Mouse (Mus musculus) embryonic fibroblast, embryonic 13.5 days (primary cell): ENCODE results near the gene Nckap5. TPM values are rescaled to one million over a fixed set of nuclear protein-coding genes. Genes with fewer than 3 reads are reported as not detected.
"Not testable (repeated sequence)": the region's sequence is repeated elsewhere in the genome, so short reads cannot be mapped to it uniquely, and the experiment has no call there.

Experiments
- H3K27ac ChIP-seq: 2 replicates; pipeline ENCODE4 v1.5.1; 2012; ENCODE audit warnings: low read length, control low read depth, inconsistent platforms; ENCODE audit not compliant: insufficient read depth
- H3K4me1 ChIP-seq: 2 replicates; pipeline ENCODE4 v1.6.1; 2011; ENCODE audit warnings: low read length; ENCODE audit not compliant: control insufficient read depth, insufficient read depth
- H3K4me3 ChIP-seq: 2 replicates; pipeline ENCODE4 v1.5.1; 2011; ENCODE audit warnings: mild to moderate bottlenecking, control low read depth, low read length; ENCODE audit not compliant: insufficient read depth
- CTCF ChIP-seq: IDR thresholded peaks from 2 replicates; pipeline ENCODE4 v1.5.1; 2011; ENCODE audit warnings: mild to moderate bottlenecking, control low read depth, low read length, moderate library complexity, borderline replicate concordance; ENCODE audit not compliant: insufficient read depth
- POLR2A ChIP-seq: IDR thresholded peaks from 2 replicates; pipeline ENCODE4 v1.6.1; 2011; ENCODE audit warnings: low read depth, mild to moderate bottlenecking, control low read depth, low read length, moderate library complexity
- polyA plus RNA-seq: library from polyadenylated mRNA; stranded (reverse); fragments of >200 nt; gene quantifications from 2 replicates; pipeline ENCODE4 v1.2.4, GENCODE M21; 2011; ENCODE audit warnings: low read depth; ENCODE audit not compliant: missing spikeins, insufficient read length

The Nckap5 gene
- polyA plus RNA-seq, 1 experiment: 1.7 TPM

DNA sequence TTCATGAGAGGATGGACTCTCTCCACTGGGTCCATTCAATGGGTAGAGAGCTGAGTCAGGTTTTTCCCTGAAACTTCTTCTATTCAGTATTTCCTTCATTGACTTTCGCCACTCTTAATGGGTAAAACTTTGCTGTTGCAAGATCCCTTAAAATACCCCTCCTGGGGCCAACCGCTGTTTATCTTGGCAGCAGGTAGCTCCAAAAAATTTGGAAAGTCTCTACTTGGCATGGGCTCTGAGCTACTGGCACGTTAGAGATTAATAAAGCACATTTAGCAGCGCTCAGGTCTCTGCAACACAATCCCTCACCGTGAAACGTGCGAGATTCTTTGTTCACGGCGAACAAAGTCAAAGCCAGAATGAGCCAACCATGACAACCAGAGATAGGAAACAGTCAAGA, 1.6 kb downstream of the Nckap5 start:
- TF ChIP-seq POLR2A: no peak
- no peak for TF ChIP-seq CTCF
- Histone ChIP-seq H3K4me3 (no peak overlapping the region), H3K27ac (no peak overlapping the region), H3K4me1 (no peaks in the 10 kb centered on the region)

DNA sequence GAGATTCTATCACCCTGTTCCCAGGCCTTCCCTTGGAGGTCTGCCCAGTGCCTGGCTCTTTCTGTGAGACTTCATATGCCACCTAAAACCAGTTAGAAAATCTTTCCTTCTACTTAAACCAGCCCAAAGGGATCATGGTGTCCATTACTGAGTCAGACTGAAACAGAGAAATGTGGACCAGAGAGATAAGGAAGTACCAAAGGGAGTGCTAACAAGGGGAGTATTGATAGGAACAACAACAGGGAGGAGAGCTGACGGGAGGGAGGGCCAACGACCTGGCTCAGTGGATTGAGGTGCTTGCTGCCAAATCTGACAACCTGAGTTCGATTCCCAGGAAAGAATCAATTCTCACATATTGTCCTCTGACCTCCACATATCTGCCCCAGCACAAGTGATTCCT, 5.8 kb downstream of the Nckap5 start:
- Histone ChIP-seq H3K27ac (no peak overlapping the region), H3K4me1 (no peaks in the 10 kb centered on the region), H3K4me3 (no peak overlapping the region)
- TF ChIP-seq CTCF (no peak), POLR2A (no peak)

DNA sequence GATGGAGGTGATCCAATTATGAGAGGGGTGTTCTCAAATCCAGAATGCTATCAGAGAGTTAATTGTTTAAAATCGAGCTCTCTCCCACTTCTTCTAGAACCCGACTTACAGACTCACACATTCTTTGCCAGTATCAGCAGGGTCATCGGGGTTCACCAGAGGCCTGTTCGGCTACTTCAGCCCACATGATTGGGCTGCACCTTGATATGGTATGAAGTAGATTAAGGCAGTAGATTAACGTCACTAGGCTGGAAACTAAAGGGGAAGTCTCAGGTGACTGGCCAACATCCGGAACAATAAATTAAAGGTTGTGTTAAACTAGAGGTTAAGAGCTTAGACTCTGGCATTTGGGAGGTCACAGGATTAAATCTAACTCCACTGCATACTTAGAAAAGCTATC, 8.4 kb downstream of the Nckap5 start:
- Histone ChIP-seq H3K27ac (no peak overlapping the region), H3K4me3 (no peak overlapping the region), H3K4me1 (no peaks in the 10 kb centered on the region)
- TF ChIP-seq POLR2A: no peak
- TF ChIP-seq CTCF: no peak

DNA sequence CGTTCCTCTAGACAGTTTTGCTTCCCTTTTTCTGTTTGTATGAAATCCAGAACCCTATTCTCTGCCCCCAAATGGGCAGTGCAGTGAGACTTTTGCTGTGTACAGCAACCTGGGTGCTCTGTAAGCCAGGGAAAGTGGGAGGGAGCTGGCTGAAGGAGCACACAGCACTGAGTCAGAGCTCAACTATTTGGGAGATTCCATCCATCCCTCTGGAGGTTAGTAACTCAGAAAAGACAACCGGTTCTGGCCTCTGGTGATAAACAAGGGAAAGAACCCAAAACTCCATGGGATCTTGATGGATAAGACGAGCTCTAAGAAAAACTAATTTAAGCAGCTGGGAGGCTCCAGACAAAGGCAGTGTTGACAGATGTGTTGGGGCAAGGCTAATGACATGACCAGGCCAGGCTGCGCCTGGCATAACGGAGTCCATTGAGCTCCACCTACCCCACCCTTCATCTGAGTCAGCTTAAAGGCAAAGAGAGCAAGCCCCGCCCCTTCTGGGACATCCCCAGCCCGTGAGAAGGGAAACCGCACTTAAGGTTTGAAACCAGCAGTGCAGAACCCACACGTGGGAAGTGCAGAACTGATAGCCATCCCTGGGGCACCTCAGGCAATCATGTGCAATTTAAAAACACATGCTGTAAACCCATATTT, 13.1 kb downstream of the Nckap5 start:
- no peaks in the 10 kb centered on the region for H3K4me1 ChIP-seq
- TF ChIP-seq POLR2A (no peak), CTCF (no peak)
- H3K27ac ChIP-seq: peak overlapping the region; percentile 89
- no peak overlapping the region for H3K4me3 ChIP-seq

DNA sequence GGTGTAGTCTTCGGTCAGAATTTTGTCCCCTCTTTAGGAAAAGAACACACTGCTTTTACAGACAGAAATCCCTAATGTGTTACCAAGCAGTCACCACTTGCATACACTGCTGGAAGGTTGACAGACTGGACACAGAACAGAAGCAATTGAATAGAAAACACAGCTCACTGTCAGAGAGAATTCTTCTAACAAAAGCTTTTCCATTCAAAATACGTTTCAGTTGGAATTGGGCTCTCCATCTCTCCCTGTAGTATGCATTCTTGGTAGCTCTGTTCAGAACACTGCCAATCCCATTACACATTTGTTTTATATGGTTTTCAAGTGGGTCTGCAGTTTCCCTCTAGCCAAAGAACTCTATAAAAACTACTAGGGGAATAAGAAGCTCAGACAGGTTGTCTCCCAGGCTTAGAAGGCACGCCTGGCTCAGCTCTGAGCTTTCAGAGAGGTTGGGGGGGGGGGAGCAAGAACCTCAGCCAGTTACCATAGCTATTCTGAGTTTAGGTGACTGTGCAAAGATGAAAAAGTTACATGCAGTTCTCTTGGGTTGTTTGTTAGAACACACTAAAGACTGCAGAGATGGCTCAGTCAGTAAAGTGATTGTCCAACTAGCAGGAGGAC, 23.5 kb downstream of the Nckap5 start:
- Histone ChIP-seq H3K4me3 (no peak overlapping the region), H3K27ac (no peak overlapping the region), H3K4me1 (no peaks in the 10 kb centered on the region)
- TF ChIP-seq POLR2A (no peak), CTCF (no peak)

DNA sequence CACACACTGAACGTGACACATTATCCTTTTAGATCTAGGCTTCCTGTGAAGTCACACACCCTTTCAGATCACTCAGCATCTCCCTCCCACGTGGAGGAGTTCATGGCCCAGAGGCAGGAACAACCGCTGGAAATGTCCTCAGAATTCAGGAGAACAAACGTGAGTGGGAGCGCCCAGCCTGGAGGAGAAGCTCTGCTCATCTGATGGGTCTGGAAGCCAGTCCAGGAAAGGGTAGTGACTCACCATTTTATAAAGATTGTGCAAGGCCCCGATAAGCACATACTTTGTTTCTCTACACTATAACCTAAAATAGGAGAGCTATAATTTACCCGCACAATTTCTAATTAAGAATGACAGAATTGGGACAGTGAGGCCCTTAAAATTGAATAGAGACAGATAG, 24.1 kb downstream of the Nckap5 start:
- peaks cover 3% of the 10 kb centered on the region; the same call in 1 of the 2 replicates for H3K4me1 ChIP-seq
- H3K4me3 ChIP-seq: no peak overlapping the region
- TF ChIP-seq POLR2A (no peak), CTCF (no peak)
- H3K27ac ChIP-seq: no peak overlapping the region

DNA sequence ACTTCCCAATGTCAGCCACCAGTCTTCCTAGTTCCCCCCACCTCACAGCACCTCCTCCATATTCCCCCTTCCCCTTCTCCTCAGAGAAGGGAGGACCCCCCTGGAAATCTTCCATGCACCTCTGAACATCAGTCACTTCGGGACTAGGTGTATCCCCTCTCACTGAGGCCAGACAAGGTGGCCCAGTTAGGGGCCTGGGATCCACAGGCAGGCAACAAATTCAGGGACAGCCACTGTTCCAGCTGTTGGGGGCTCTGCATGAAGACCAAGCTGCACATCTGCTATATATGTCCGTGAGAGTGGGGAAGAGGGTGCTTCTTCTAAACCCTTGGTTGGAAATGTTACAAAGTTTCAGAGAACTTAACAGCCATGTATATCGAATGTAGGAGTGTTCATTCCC, 28.2 kb downstream of the Nckap5 start:
- Histone ChIP-seq H3K4me3 (no peak overlapping the region), H3K4me1 (peaks cover 10% of the 10 kb centered on the region; the same call in 1 of the 2 replicates), H3K27ac (no peak overlapping the region)
- TF ChIP-seq CTCF (no peak), POLR2A (no peak)

DNA sequence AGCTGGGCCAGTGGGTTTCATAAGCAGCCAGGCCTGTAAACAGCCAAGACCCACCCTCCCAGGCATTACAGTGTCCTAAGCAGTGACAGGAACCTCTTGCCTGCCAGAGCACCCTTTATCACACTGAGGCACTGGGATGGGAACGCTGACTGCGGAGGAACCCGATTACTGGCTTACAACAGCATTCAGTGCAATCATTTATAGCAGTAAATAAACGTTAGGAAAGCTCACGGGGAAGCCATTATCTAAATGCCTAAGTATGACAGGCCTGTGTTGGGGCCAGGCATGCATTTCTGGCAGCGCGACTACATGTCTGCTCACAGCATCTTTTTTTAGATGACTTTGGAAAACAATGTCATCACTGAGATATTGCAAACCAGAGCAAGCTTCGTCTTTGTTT, 28.9 kb downstream of the Nckap5 start:
- TF ChIP-seq CTCF (no peak), POLR2A (no peak)
- Histone ChIP-seq H3K27ac (peak overlapping the region; percentile 27; the same call in 1 of the 2 replicates), H3K4me1 (peaks cover 10% of the 10 kb centered on the region; the same call in 1 of the 2 replicates), H3K4me3 (no peak overlapping the region)

DNA sequence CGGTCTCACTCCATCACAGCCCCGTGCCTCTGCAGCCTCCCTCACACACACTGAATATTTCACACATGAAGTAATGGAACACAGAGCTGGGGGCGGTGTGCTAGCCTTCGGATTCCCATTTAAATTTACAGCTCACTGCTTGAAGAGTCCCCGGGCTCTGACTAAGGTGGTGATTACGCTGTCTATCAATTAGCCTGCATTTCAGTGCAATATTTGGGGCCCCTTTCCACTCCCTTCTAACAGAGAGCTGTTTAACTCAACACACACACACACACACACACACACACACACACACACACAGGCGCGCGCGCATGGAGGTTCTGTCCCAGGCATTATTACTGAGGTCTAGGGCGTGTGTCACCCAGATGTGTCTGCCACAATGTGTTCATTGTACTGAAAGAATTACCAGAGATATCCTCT, 31.2 kb downstream of the Nckap5 start:
- Histone ChIP-seq H3K4me3 (no peak overlapping the region), H3K27ac (no peak overlapping the region), H3K4me1 (peaks cover 10% of the 10 kb centered on the region; the same call in 1 of the 2 replicates)
- TF ChIP-seq CTCF: no peak
- TF ChIP-seq POLR2A: no peak

DNA sequence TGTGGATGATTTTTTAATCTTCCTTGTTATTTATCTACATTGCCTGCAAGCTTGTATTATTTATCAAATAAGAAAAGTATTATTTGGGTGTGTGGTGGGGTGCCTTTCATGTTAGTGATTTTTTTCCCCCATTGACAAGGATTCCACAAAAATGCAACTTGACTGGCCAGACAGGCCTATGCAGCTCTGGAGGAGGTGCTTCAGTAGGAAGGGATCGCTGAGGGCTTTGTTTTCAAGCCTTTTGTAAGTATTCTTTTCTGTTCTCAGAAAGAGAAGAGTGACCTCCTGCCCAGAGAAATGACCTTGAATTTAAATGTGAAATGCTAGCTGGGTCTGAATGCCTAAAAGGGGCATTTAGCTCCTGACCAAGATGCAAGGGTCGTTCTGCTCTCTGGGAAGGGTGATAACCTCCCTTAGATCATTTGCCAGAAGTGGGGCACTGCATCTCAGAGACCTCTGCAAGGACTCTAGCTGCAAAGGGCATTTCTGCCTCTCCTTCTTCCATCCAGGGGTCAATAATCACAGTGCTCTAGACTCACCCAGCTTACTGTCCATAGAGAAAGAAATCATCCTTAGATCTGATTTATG, 50.2 kb downstream of the Nckap5 start:
- not testable (repeated sequence) for H3K4me3 ChIP-seq, H3K27ac ChIP-seq, H3K4me1 ChIP-seq

DNA sequence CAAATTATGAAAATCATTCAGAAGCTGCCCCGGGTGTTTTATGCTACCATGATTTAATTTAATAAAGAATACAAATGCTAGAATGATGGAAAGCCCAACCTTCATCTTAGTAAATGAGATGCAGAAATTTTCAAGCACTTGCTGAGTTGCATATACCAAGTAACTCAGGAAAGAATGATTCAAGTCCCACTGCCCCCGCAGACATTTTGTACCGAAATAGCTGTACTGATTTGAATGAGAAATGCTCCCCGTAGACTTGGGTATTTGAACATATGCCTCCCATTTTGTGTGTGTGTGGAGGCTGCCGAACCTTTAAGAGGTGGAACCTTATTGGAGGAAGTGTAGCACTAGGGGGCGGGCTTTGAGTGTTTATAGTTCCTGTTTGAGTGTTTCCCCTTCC, 56.7 kb downstream of the Nckap5 start:
- not testable (repeated sequence) for H3K27ac ChIP-seq, H3K4me1 ChIP-seq, H3K4me3 ChIP-seq
